Mouse (Mus musculus): Measurements from ENCODE around the gene Hrh1.

DNA sequence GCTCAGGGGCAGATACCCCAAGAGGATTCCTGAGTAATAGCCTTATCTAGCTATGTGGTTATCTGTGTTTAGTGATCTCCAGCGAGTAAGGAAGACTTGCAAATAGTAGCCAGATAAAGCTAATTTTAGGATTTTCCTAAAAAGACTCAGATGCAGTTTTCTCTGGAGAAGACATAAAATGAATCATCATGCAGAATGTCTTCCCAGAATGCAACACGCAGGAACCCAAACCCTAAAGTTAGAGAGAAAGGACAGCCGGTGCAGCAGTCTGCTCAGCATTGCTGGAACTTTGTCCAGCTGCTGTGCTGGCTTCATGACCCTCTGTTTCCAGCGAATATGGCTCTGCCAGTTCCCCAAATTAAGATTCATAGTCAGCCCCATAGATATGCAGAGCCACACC, 43.1 kb upstream of the Hrh1 start:
- TF ChIP-seq CTCF (conservative IDR thresholded peaks at IDR 0.05; ENCODE audit: insufficient read depth, insufficient read length, low read depth, low read length) (no peak), POLR2A (IDR thresholded peaks at IDR 0.05; ENCODE audit: low read depth, low read length) (no peak)

Data from kidney, adult 2 months (tissue).